Mouse (Mus musculus) CH12.LX (cell line): ENCODE results near the gene Mturn.

ENCODE experiments used
- CTCF ChIP-seq, 2 experiments: IDR thresholded peaks in 1 of 2; conservative IDR thresholded peaks in 1 of 2; 2 replicates each; pipeline ENCODE4 v1.5.1; 2011 to 2012; ENCODE audit warnings: low read depth in 2 of 2, low read length in 2 of 2, improper control_type of control experiment in 1 of 2, inconsistent platforms in 1 of 2, mild to moderate bottlenecking in 1 of 2, moderate library complexity in 1 of 2
- GABPA ChIP-seq: IDR thresholded peaks from 2 replicates; pipeline ENCODE4 v1.6.1; 2012; ENCODE audit warnings: low read depth, low read length, improper control_type of control experiment, inconsistent platforms; ENCODE audit not compliant: insufficient replicate concordance
- JUND ChIP-seq: conservative IDR thresholded peaks from 2 replicates; pipeline ENCODE4 v1.6.1; 2011; ENCODE audit warnings: low read depth, low read length, improper control_type of control experiment
- MAFK ChIP-seq: IDR thresholded peaks from 2 replicates; pipeline ENCODE4 v1.6.1; 2011; ENCODE audit warnings: low read length, improper control_type of control experiment; ENCODE audit not compliant: insufficient replicate concordance
- MEF2A ChIP-seq: IDR thresholded peaks from 2 replicates; pipeline ENCODE4 v1.6.1; 2014; ENCODE audit warnings: low read depth, mild to moderate bottlenecking, inconsistent platforms, low read length, improper control_type of control experiment, borderline replicate concordance
- POLR2A ChIP-seq: IDR thresholded peaks from 2 replicates; pipeline ENCODE4 v1.6.1; 2011; ENCODE audit warnings: low read depth, mild to moderate bottlenecking, improper control_type of control experiment, low read length
- SIN3A ChIP-seq: IDR thresholded peaks from 2 replicates; pipeline ENCODE4 v1.6.1; 2012; ENCODE audit warnings: low read length, improper control_type of control experiment, inconsistent platforms
- ZNF384 ChIP-seq: IDR thresholded peaks from 2 replicates; pipeline ENCODE4 v1.6.1; 2012; ENCODE audit warnings: low read depth, low read length, improper control_type of control experiment, inconsistent platforms

DNA sequence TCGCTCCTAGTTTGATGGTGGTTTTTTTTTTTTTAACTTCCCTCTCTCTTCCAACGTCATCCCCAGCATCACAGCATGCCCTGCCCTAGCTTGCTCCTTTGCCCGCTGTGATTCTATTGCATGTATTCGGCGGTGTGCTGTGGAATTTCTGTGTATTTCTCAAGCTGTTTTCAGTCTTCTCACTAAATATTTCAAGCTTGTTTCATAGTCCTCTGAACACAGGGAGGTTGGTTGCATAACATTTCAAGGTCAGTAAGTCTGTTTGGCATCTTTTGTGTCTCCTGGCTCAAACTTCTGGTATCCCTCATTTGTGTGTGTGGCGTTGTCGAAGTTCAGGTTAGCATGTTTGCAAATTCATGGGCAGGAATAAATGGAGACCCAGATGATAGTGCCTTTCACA is 8.3 kb downstream of the Mturn start:
- TF ChIP-seq POLR2A = no peak
- no peak for TF ChIP-seq ZNF384
- TF ChIP-seq CTCF (conservative IDR thresholded peaks at IDR 0.05 in 1 of 2, IDR thresholded peaks at IDR 0.05 in 1 of 2; ENCODE audit: low read depth in 2 of 2, low read length in 2 of 2) = no peak
- TF ChIP-seq SIN3A = no peak
- no peak for TF ChIP-seq GABPA
- no peak for TF ChIP-seq MEF2A
- TF ChIP-seq MAFK = no peak
- TF ChIP-seq JUND = no peak
